Mouse (Mus musculus) small intestine, adult 10 weeks (tissue): ENCODE measurements around the gene 1700008O03Rik. TPM values are rescaled to one million over a fixed set of nuclear protein-coding genes. Genes with fewer than 3 reads are reported as not detected.

ENCODE experiments used
- polyA plus RNA-seq: library from polyadenylated mRNA; stranded (reverse); fragments of 350-450 nt; fragmentation: Illumina TruSeq; extraction: RNeasy Lipid Tissue Mini Kit (QIAGEN cat#74804); gene quantifications from one replicate; pipeline ENCODE4 v1.2.3, GENCODE M21; 2014; ENCODE audit warnings: low replicate concordance

The 1700008O03Rik gene
- polyA plus RNA-seq: not detected

DNA sequence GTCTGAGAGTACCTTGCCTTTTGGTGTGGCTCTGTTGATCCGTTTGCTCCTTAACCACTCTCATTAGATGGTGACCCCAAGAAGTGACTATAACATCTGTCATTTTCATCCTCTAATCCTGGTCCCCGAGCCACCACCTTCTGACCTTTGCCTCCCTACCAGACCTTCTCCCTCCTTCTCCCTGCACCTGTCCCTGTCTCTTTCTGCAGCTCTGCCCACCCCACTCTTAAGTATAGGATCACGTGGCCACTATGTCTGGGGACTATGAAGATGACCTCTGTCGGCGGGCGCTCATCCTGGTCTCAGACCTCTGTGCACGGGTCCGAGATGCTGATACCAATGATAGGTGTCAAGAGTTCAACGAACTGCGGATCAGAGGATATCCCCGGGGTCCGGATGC is at the start of gene 1700008O03Rik:
Gene 1700008O03Rik (minus strand): TSS at position 101 of the 400 bp plus-strand sequence.

DNA sequence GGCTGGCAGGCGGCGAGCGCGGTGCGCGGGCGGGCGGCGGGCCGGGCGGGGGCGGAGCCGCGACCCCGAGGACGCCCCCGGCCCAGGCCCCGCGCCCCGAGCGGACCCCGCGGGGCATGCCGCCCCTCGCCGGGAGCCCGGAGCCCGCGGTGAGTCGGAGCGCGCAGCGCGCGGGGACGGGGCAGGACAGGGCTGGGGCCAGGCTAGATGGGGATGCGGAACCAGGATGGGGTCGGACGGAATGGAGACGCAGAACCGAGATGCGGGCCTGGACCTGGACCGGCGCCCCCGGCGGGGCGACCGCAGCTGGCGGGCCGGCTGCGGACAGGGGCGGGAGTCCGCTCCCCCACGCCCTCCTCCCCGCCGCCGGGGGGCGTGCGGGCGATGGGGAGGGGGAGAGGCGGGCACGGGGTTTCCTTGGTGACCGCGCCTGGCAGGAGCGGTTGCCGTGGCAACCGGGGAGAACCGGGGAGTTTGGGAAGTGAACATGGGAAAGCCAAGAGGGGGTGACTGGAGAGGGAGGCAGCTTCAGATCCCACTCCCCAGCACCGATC is 43.4 kb upstream of the 1700008O03Rik start, which contains the start of gene Lrrc4b:
Gene Lrrc4b (plus strand): TSS at position 51 of the 554 bp plus-strand sequence.

DNA sequence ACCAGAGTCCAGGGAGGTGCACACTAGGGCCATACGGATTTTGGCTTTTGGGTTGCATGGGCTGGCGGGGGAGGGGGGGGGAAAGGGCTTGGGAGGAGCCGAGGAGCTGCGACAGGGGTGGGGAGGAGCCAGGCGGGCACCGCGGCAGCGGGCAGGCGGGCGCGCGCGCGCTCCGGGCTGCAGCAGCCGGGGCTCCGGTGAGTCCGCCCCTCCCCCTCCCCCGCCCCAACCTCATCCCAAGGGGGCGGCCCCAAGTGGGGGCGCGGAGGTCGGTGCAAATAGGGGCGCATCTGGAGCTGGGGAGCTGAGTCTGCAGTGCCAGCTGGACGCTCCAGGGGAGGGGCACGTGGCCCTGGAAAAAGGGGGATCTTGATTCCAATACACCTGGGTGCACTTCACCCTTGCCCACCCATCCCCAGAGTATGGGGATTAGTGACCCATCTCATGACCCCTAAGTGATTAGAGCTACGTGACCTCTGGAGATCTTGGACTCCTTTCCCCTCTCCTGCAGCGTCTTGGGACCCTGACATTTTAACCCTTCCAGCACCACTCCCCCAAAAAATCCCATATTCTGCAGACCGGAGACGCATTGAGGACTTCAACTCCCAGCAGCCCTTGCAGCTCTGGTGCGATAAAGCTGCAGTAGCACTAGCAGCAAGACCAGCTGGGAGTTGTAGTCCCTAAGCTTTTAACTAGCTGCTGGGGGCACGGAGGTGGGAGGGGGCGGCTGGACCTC is 1.5 kb downstream of the 1700008O03Rik start, which contains the start of gene Syt3:
Gene Syt3 (plus strand): TSS at position 123 of the 736 bp plus-strand sequence.

Other genes with a start within 250 kb of the 1700008O03Rik start
- not detected for gene Klk1b16, start 249.1 kb downstream of the 1700008O03Rik start, polyA plus RNA-seq
- not detected for gene Klk1b24, start 197.6 kb downstream of the 1700008O03Rik start, polyA plus RNA-seq
- gene Klk1b3, start 187.6 kb downstream of the 1700008O03Rik start, polyA plus RNA-seq: not detected
- gene Klk1b4, start 178.4 kb downstream of the 1700008O03Rik start, polyA plus RNA-seq: not detected
- gene Klk1b5, start 169.9 kb downstream of the 1700008O03Rik start, polyA plus RNA-seq: 0.71 TPM
- 65.0 TPM for gene Klk1, start 160.5 kb downstream of the 1700008O03Rik start, polyA plus RNA-seq
- not detected for gene Gm36864, start 149.6 kb downstream of the 1700008O03Rik start, polyA plus RNA-seq
- 0.63 TPM for gene 1700028J19Rik, start 139.1 kb downstream of the 1700008O03Rik start, polyA plus RNA-seq
- gene 2410002F23Rik, start 139.1 kb downstream of the 1700008O03Rik start, polyA plus RNA-seq: 39.8 TPM
- not detected for gene Acp4, start 128.4 kb downstream of the 1700008O03Rik start, polyA plus RNA-seq
- gene Gm15517, start 124.4 kb downstream of the 1700008O03Rik start, polyA plus RNA-seq: not detected
- 0.30 TPM for gene Clec11a, start 78.9 kb downstream of the 1700008O03Rik start, polyA plus RNA-seq
- gene Shank1, start 75.6 kb downstream of the 1700008O03Rik start, polyA plus RNA-seq: 0.04 TPM
- gene Syt3, start 1.7 kb downstream of the 1700008O03Rik start, polyA plus RNA-seq: not detected
- not detected for gene Lrrc4b, start 43.2 kb upstream of the 1700008O03Rik start, polyA plus RNA-seq
- gene Aspdh, start 79.6 kb upstream of the 1700008O03Rik start, polyA plus RNA-seq: not detected
- 1.0 TPM for gene Josd2, start 82.2 kb upstream of the 1700008O03Rik start, polyA plus RNA-seq
- 1.2 TPM for gene Emc10, start 110.7 kb upstream of the 1700008O03Rik start, polyA plus RNA-seq
- gene Fam71e1, start 110.8 kb upstream of the 1700008O03Rik start, polyA plus RNA-seq: not detected
- gene Mybpc2, start 138.8 kb upstream of the 1700008O03Rik start, polyA plus RNA-seq: not detected
- 0.45 TPM for gene Spib, start 146.3 kb upstream of the 1700008O03Rik start, polyA plus RNA-seq
- not detected for gene Pold1, start 163.0 kb upstream of the 1700008O03Rik start, polyA plus RNA-seq
- gene Nr1h2, start 168.1 kb upstream of the 1700008O03Rik start, polyA plus RNA-seq: 0.78 TPM
- 0.67 TPM for gene Napsa, start 186.6 kb upstream of the 1700008O03Rik start, polyA plus RNA-seq
- 0.33 TPM for gene Kcnc3, start 204.8 kb upstream of the 1700008O03Rik start, polyA plus RNA-seq